Mouse (Mus musculus) midbrain, embryonic 10.5 days (tissue): Measurements from ENCODE around the gene Il1rapl2. TPM values are rescaled to one million over a fixed set of nuclear protein-coding genes. Genes with fewer than 3 reads are reported as not detected.

Experiments
- DNase-seq: peaks from one replicate; pipeline ENCODE4 v3.0.0-alpha.2; 2017; ENCODE audit warnings: low spot score
- H3K27ac ChIP-seq: fragments of 300-500 bp; sonication (generic); replicated peaks from 2 replicates; pipeline ENCODE4 v1.5.1; 2016; ENCODE audit warnings: mild to moderate bottlenecking
- H3K27me3 ChIP-seq: fragments of 300-500 bp; sonication (generic); 2 replicates; pipeline ENCODE4 v1.6.1; 2016; ENCODE audit warnings: low read depth, mild to moderate bottlenecking; ENCODE audit not compliant: poor library complexity, severe bottlenecking
- H3K36me3 ChIP-seq: fragments of 300-500 bp; sonication (generic); 2 replicates; pipeline ENCODE4 v1.6.1; 2016; ENCODE audit warnings: mild to moderate bottlenecking, moderate library complexity
- H3K4me1 ChIP-seq: fragments of 300-500 bp; sonication (generic); 2 replicates; pipeline ENCODE4 v1.6.1; 2016
- H3K4me3 ChIP-seq: fragments of 300-500 bp; sonication (generic); 2 replicates; pipeline ENCODE4 v1.5.1; 2016; ENCODE audit warnings: mild to moderate bottlenecking, moderate library complexity
- H3K9me3 ChIP-seq: fragments of 300-500 bp; sonication (generic); replicated peaks from 2 replicates; pipeline ENCODE4 v1.6.1; 2016; ENCODE audit warnings: mild to moderate bottlenecking
- WGBS: fragments of 180-500 bp; shearing (Covaris S2); methylation state at CpG from one replicate; pipeline ENCODE4 v1.1.7; 2016; 5-methylcytosine and 5-hydroxymethylcytosine counted together
- polyA plus RNA-seq: library from polyadenylated mRNA; unstranded; fragments of >200 nt; fragmentation: Nextera tagmentation; extraction: Ambion mirVana; gene quantifications from 2 replicates; pipeline ENCODE4 v1.2.1, GENCODE M21; 2016

Il1rapl2 gene
- polyA plus RNA-seq, result 0.07 and 0.20 TPM in 2 replicates

GRCm38 (mm10) chrX:137570321-137571195, at the start of gene Il1rapl2:
Il1rapl2 (plus strand) TSS chrX:137570608.
- H3K9me3 ChIP-seq, result no peaks in the 10 kb centered on the region
- no peaks in the 10 kb centered on the region for H3K36me3 ChIP-seq
- no peaks in the 10 kb centered on the region for H3K4me1 ChIP-seq
- H3K27ac ChIP-seq, result no peak within 1 kb of the TSS
- peaks cover 57% of the 10 kb centered on the region for H3K27me3 ChIP-seq
- H3K4me3 ChIP-seq, result peak within 1 kb of the TSS; percentile 57
- peak; percentile 35 for DNase-seq
- WGBS, result 17% methylated on average over 47 of the region's 47 CpGs

- H3K4me3 ChIP-seq, result no peak overlapping the region
- H3K27ac ChIP-seq, result no peak overlapping the region
- DNase-seq, result no peak
- H3K27me3 ChIP-seq, result no peaks in the 10 kb centered on the region
- H3K36me3 ChIP-seq, result no peaks in the 10 kb centered on the region
- H3K9me3 ChIP-seq, result no peaks in the 10 kb centered on the region
- H3K4me1 ChIP-seq, result no peaks in the 10 kb centered on the region
- WGBS, result 78% methylated on average over 2 of the region's 2 CpGs
Observed at GRCm38 (mm10) chrX:137548348-137548747, 22.1 kb upstream of the Il1rapl2 start.

GRCm38 (mm10) chrX:137569472-137570188, 778 bp upstream of the Il1rapl2 start:
- no peaks in the 10 kb centered on the region for H3K9me3 ChIP-seq
- peak overlapping the region; percentile 57 for H3K4me3 ChIP-seq
- H3K4me1 ChIP-seq, result no peaks in the 10 kb centered on the region
- H3K27ac ChIP-seq, result no peak overlapping the region
- H3K36me3 ChIP-seq, result no peaks in the 10 kb centered on the region
- DNase-seq, result no peak
- 24% methylated on average over 21 of the region's 21 CpGs for WGBS
- H3K27me3 ChIP-seq, result peaks cover 57% of the 10 kb centered on the region

- WGBS, result 54% methylated on average over 1 of the region's 1 CpGs
- Histone ChIP-seq H3K36me3 (no peaks in the 10 kb centered on the region), H3K4me1 (no peaks in the 10 kb centered on the region), H3K4me3 (no peak overlapping the region), H3K27ac (no peak overlapping the region), H3K9me3 (no peaks in the 10 kb centered on the region), H3K27me3 (0 out of 2 replicates have a peak, but pooled peaks cover 15% of the 10 kb centered on the region)
- no peak for DNase-seq
Observed at GRCm38 (mm10) chrX:137582656-137583055, 12.2 kb downstream of the Il1rapl2 start.

- no peaks in the 10 kb centered on the region for H3K27me3 ChIP-seq
- H3K36me3 ChIP-seq, result no peaks in the 10 kb centered on the region
- no peaks in the 10 kb centered on the region for H3K9me3 ChIP-seq
- H3K4me1 ChIP-seq, result no peaks in the 10 kb centered on the region
- no peak overlapping the region for H3K27ac ChIP-seq
- H3K4me3 ChIP-seq, result no peak overlapping the region
- no peak for DNase-seq
Observed at GRCm38 (mm10) chrX:137620697-137621096, 50.3 kb downstream of the Il1rapl2 start.

GRCm38 (mm10) chrX:137667011-137667410, 96.6 kb downstream of the Il1rapl2 start:
- H3K9me3 ChIP-seq, result no peaks in the 10 kb centered on the region
- DNase-seq, result no peak
- 29% methylated on average over 2 of the region's 2 CpGs for WGBS
- no peak overlapping the region for H3K4me3 ChIP-seq
- H3K4me1 ChIP-seq, result no peaks in the 10 kb centered on the region
- H3K27ac ChIP-seq, result no peak overlapping the region
- no peaks in the 10 kb centered on the region for H3K36me3 ChIP-seq
- peaks cover 8% of the 10 kb centered on the region; the same call in 1 of the 2 replicates for H3K27me3 ChIP-seq

GRCm38 (mm10) chrX:137687974-137688373, 117.6 kb downstream of the Il1rapl2 start:
- Histone ChIP-seq H3K4me1 (no peaks in the 10 kb centered on the region), H3K4me3 (no peak overlapping the region), H3K36me3 (no peaks in the 10 kb centered on the region), H3K9me3 (no peaks in the 10 kb centered on the region), H3K27me3 (0 out of 2 replicates have a peak, but pooled peaks cover 2% of the 10 kb centered on the region), H3K27ac (no peak overlapping the region)
- no peak for DNase-seq
- 81% methylated on average over 1 of the region's 1 CpGs for WGBS

- DNase-seq, result no peak
Observed at GRCm38 (mm10) chrX:137700006-137700405, 129.6 kb downstream of the Il1rapl2 start.

GRCm38 (mm10) chrX:137755537-137755936, 185.1 kb downstream of the Il1rapl2 start:
- no peaks in the 10 kb centered on the region for H3K4me1 ChIP-seq
- H3K4me3 ChIP-seq, result no peak overlapping the region
- 68% methylated on average over 3 of the region's 3 CpGs for WGBS
- DNase-seq, result no peak
- H3K9me3 ChIP-seq, result no peaks in the 10 kb centered on the region
- H3K27me3 ChIP-seq, result peaks cover 15% of the 10 kb centered on the region
- H3K27ac ChIP-seq, result no peak overlapping the region
- no peaks in the 10 kb centered on the region for H3K36me3 ChIP-seq

More at GRCm38 (mm10) chrX:137700006-137700405, 129.6 kb downstream of the Il1rapl2 start:
- 83% methylated on average over 2 of the region's 2 CpGs for WGBS
- Histone ChIP-seq H3K36me3 (no peaks in the 10 kb centered on the region), H3K4me3 (no peak overlapping the region), H3K9me3 (no peaks in the 10 kb centered on the region), H3K4me1 (no peaks in the 10 kb centered on the region), H3K27ac (no peak overlapping the region), H3K27me3 (no peaks in the 10 kb centered on the region)

GRCm38 (mm10) chrX:137805484-137806200, 235.2 kb downstream of the Il1rapl2 start:
- 72% methylated on average over 6 of the region's 6 CpGs for WGBS
- Histone ChIP-seq H3K4me1 (no peaks in the 10 kb centered on the region; the same call in 1 of the 2 replicates), H3K27me3 (peaks cover 6% of the 10 kb centered on the region; the same call in 1 of the 2 replicates), H3K27ac (no peak overlapping the region), H3K4me3 (no peak overlapping the region), H3K36me3 (no peaks in the 10 kb centered on the region), H3K9me3 (no peaks in the 10 kb centered on the region)
- DNase-seq, result no peak

- Histone ChIP-seq H3K27ac (no peak overlapping the region), H3K27me3 (peaks cover 7% of the 10 kb centered on the region; the same call in 1 of the 2 replicates), H3K36me3 (no peaks in the 10 kb centered on the region), H3K9me3 (no peaks in the 10 kb centered on the region), H3K4me3 (no peak overlapping the region), H3K4me1 (no peaks in the 10 kb centered on the region; the same call in 1 of the 2 replicates)
- WGBS, result 72% methylated on average over 4 of the region's 4 CpGs
- DNase-seq, result peak; percentile 11
Observed at GRCm38 (mm10) chrX:137806231-137807114, 236.1 kb downstream of the Il1rapl2 start.
